Mouse (Mus musculus) layer of hippocampus, adult 2 months (tissue): ENCODE results near the gene Ssh1. TPM values are rescaled to one million over a fixed set of nuclear protein-coding genes. Genes with fewer than 3 reads are reported as not detected.

Experiments used
- DNase-seq, 2 experiments: peaks; one replicate each; pipeline ENCODE4 v3.0.0; 2022; ENCODE audit warnings: low spot score in 2 of 2
- H3K27ac ChIP-seq: fragments of 200-600 bp; 2 replicates; pipeline ENCODE4 v1.8.1; 2022
- H3K4me3 ChIP-seq: fragments of 200-600 bp; 2 replicates; pipeline ENCODE4 v1.8.1; 2022; ENCODE audit warnings: mild to moderate bottlenecking
- CTCF ChIP-seq: fragments of 200-600 bp; conservative IDR thresholded peaks from 2 replicates; pipeline ENCODE4 v1.8.1; 2022; ENCODE audit warnings: antibody characterized with exemption, mild to moderate bottlenecking, moderate library complexity
- total RNA-seq, 2 experiments: library from RNA; stranded (reverse); gene quantifications; 2 replicates each; pipeline ENCODE4 v1.2.3; 2021

The Ssh1 gene
- total RNA-seq, 2 experiments from 2014 or later: 25.8 to 28.1 TPM

- DNase-seq: no peak
- TF ChIP-seq CTCF: no peak
- Histone ChIP-seq H3K27ac (no peak overlapping the region), H3K4me3 (no peak overlapping the region)
Observed at GRCm38 (mm10) chr5:114015121-114015520, 21.4 kb upstream of the Ssh1 start.

DNA sequence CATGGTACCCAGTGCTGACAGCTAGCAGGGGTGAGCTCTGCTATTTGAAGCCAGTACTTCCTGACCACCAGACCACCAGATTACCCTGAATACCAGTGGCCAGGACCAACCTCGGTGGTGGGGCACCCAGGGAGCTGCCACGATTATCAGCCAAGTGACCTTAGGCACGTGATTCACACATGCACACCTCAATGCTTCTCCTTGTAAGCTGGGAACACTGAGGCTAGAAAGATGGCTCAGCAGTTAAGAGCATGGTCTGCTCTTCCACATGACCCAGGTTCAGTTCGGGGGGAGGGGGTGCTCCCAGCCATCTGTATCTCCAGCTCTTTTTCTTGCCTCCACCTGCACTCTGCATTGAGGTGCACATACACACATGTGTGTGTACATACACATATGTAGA, 15.4 kb upstream of the Ssh1 start:
- no peak for TF ChIP-seq CTCF
- Histone ChIP-seq H3K4me3 (no peak overlapping the region), H3K27ac (no peak overlapping the region)
- DNase-seq: no peak

- TF ChIP-seq CTCF: no peak
- H3K27ac ChIP-seq: no peak overlapping the region
Observed at GRCm38 (mm10) chr5:114007753-114008453, 14.2 kb upstream of the Ssh1 start.

GRCm38 (mm10) chr5:114006974-114007373, 13.3 kb upstream of the Ssh1 start:
- no peak for TF ChIP-seq CTCF
- Histone ChIP-seq H3K27ac (no peak overlapping the region), H3K4me3 (no peak overlapping the region)
- no peak for DNase-seq

More at GRCm38 (mm10) chr5:114007753-114008453, 14.2 kb upstream of the Ssh1 start:
- no peak for DNase-seq
- no peak overlapping the region for H3K4me3 ChIP-seq

GRCm38 (mm10) chr5:114005100-114005499, 11.4 kb upstream of the Ssh1 start:
- no peak for TF ChIP-seq CTCF
- Histone ChIP-seq H3K27ac (no peak overlapping the region), H3K4me3 (no peak overlapping the region)
- no peak for DNase-seq

DNA sequence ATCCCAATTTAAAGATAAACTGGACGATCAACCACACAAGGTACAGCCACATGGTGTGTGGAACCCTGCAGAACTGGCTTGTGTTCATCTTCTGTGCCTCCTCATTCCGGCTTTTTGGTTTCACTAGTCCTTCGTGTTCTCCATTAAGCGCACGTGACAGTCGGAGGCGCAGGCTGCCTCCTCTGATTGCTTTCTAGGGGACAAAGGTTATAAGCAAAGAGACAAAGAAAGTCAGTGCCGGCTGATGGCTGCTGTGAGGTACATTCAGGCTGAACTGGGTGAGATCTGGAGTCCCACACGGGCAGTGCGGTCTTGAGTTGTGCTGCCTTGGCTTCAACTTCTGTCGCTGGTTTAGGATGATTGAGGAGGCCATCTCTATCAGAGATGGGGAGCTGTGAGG, 10.9 kb upstream of the Ssh1 start:
- no peak for TF ChIP-seq CTCF
- no peak overlapping the region for H3K27ac ChIP-seq
- no peak for DNase-seq
- no peak overlapping the region for H3K4me3 ChIP-seq

DNA sequence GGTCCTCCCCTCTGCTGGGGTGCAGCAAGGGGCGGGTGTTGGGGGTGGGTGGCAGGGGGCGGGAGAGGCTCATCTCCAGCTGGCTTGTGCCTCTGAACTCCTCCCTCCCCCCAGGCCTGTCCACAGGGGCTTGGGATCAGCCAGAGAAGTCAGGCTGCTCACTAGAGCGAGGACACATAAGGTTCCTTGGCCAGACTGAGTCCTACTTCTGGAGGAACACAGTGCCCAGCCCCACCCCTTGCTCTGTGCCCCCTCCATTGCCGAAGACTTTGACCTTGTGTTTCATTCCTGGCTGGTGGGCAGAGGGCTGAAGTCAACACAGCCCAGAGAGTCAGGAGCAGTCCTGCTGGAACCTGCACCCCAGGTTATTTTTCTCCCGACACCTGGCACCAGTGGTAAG, 9.8 kb upstream of the Ssh1 start, which contains the start of gene Dao:
Gene Dao (plus strand): TSS at position 162 of the 400 bp plus-strand sequence.
- no peak for DNase-seq
- Histone ChIP-seq H3K4me3 (no peak within 1 kb of the TSS), H3K27ac (no peak within 1 kb of the TSS)
- no peak for TF ChIP-seq CTCF

- H3K27ac ChIP-seq: no peak overlapping the region
Observed at GRCm38 (mm10) chr5:113999382-113999781, 5.7 kb upstream of the Ssh1 start.

DNA sequence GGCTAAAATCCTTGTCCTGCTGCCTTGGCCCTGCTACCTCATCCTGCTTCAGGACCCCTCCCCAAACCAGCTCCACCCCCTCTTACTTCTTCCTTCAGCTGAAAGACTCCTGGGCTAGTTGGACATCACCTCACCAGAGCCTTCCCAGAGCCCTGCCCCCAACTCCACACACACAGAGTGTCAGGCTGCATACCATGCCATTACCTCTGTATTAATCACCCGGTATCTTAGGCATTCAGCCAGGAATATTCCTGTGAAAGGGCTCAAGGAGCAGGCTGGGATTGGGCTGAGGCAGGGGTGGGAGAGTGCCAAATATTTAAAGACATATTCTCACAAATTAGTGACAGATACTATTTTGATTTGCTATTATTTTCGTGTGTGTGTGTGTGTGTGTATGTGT, 2.8 kb upstream of the Ssh1 start:
- no peak for DNase-seq
- H3K27ac ChIP-seq: no peak overlapping the region
- H3K4me3 ChIP-seq: no peak overlapping the region
- no peak for TF ChIP-seq CTCF

More at GRCm38 (mm10) chr5:113999382-113999781, 5.7 kb upstream of the Ssh1 start:
- no peak for DNase-seq
- H3K4me3 ChIP-seq: no peak overlapping the region
- no peak for TF ChIP-seq CTCF

GRCm38 (mm10) chr5:113993031-113993486, 635 bp downstream of the Ssh1 start:
- peak overlapping the region; percentile 94 for H3K27ac ChIP-seq
- H3K4me3 ChIP-seq: peak overlapping the region; percentile 86
- no peak for TF ChIP-seq CTCF
- DNase-seq: peak; percentile 19 to 25

DNA sequence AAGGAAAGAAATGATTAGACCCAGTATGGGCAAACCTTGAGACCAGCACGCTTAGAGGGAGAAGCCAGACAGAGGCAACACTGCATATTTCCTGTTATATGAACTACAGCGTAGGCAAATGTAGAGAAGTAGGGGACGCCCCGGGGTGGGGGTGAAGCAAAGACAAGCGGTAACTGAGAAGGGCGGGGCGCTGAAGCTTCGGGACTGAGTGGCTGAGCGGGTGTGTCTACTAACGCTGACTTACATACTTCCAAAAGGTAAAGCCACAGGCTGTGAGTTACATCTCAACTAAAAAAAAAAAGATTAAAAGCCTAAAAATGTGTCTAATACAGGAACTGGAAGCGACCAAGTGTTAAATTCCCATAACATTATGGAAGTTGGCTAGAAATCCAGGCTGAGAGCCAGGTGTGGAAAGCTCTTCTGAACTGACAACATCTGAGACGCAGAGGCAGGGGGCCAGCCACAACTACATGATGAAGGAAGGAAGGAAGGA, 1.3 kb downstream of the Ssh1 start:
- TF ChIP-seq CTCF: no peak
- Histone ChIP-seq H3K27ac (peak overlapping the region; percentile 94), H3K4me3 (peak overlapping the region; percentile 86)
- no peak for DNase-seq

DNA sequence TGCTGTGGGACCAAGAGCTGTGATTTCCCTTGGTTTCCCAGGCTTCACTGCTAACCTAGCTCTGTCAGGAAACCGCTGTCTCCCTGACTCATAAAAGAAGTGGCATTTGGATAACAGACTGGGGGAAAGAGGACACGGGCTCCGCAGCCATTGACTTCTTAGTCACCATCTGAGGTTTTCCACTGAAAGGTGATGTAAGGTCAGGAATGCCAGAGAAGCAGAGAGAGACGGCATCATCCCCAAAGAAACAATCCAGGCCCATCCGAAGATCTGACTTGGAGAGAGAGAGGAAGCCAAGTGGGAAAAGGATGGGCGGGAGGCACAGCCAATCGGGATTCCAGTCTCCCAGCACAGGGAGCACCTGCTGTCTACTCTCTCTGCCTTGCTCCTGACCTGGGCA, 2.6 kb downstream of the Ssh1 start:
- Histone ChIP-seq H3K27ac (no peak overlapping the region), H3K4me3 (no peak overlapping the region)
- TF ChIP-seq CTCF: no peak
- DNase-seq: no peak

DNA sequence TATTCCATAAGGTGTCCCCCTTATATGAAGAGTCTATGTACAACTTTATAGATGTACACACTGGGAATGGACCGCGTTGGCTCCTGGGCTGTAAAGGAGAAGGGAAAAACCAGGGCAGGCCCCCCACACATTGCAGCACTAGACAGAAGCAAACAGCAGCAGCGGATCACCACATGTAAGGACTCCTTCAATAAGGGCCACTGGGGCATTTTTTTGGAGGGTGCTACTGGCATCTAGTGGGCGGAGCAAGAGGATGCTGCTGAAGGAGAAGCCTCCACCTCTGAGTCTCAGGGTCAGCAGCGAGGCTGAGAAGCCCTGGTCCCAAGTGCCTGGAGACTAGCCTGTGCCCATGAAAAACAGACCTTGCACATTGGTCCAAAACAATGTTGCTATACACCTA, 3.1 kb downstream of the Ssh1 start:
- peak; percentile 37 for TF ChIP-seq CTCF
- no peak overlapping the region for H3K4me3 ChIP-seq
- no peak overlapping the region for H3K27ac ChIP-seq
- no peak for DNase-seq

DNA sequence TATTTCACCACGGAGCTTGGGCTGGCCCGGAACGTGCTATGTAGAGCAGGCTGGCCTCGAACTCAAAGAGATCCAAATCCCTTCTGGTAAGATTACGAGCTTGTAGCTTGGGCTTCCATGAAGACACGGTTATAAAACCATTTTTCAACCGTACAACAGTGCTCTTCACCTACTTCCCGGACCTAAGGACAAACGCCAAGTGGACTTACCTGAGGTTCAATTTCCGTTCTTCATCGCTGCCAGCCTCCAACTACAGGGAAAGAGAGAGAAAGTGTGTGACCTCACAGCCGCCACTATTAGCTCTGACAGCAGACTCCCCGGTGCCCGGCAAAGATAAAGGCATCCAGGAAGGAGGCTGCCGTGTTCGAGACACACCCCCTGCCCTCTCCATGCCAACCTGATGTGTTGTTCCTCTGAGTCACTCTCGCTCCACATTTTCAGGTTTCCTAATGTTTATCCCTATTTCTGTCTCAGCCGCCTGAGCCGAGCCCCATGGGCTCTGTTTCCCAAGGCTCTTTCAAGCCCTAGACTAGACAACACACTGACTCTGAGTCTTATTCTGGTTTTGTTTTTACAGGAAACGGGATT, 4.2 kb downstream of the Ssh1 start:
- no peak overlapping the region for H3K4me3 ChIP-seq
- no peak overlapping the region for H3K27ac ChIP-seq
- no peak for TF ChIP-seq CTCF
- DNase-seq: no peak
